Mouse (Mus musculus) stomach, postnatal 0 days (tissue): ENCODE data around the gene Tle4.

ENCODE experiments used
- CTCF ChIP-seq: IDR thresholded peaks from 2 replicates; pipeline ENCODE4 v1.5.1; 2016; ENCODE audit warnings: antibody characterized with exemption, low read depth, mild to moderate bottlenecking, moderate library complexity
- EP300 ChIP-seq: optimal IDR thresholded peaks from 2 replicates; pipeline ENCODE3; 2016; ENCODE audit warnings: antibody characterized with exemption

GRCm38 (mm10) chr19:14426244-14426868 is 171.5 kb downstream of the Tle4 start:
- TF ChIP-seq CTCF: no peak
- TF ChIP-seq EP300: no peak
